Mouse (Mus musculus): ENCODE results near the gene Krt72.

- no peak for TF ChIP-seq CTCF (IDR thresholded peaks at IDR 0.05)
- TF ChIP-seq EP300 (IDR thresholded peaks at IDR 0.05): no peak
These were observed 4.6 kb upstream of the Krt72 start for GRCm38 (mm10) chr15:101790867-101791266.

All from lung, postnatal 0 days (tissue).